11 mouse cellular contexts compared by ENCODE assay signal in the genomic region with DNA sequence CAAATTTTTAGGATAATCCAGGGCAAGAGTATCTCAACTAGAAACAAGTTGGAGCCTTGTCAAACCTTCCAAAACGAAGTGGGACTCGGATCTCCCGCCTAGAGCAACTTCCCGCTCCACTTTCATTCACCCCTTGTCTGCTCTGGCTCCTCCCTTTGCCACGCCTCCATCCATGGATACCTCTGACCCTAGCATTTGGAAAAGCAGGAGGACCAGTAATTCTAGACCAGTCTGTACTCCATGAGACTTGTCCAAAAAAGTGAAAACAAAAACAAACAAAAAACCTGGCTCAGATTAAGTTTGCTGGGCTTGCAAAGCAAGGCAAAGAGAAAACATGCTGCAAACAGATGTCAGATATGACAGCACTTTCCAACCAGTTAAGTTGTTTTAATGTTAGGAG. TPM values are rescaled to one million over a fixed set of nuclear protein-coding genes. Genes with fewer than 3 reads are reported as not detected.
A peak's percentile ranks its signal among the peaks of the same experiment; 100 is the strongest.
DNase-seq lines count a peak whose midpoint lies in the region; ATAC-seq and TF ChIP-seq lines count a peak whose summit lies in the region.
"Had no signal": no experiment of that assay in that cellular context is flagged by ENCODE, and none has a peak within 500 bp of the region (broad histone marks: within the 10 kb centered on the region; RNA-seq: fewer than 3 reads in every experiment).

No protein-coding gene starts in this region.

- no peak overlapping the region for H3K4me2 ChIP-seq in kidney, embryonic 14.5 days (replicated peaks; ENCODE audit: low read depth, low read length)
- H3K4me2 ChIP-seq in embryonic facial prominence, embryonic 14.5 days (ENCODE audit: low read depth, low read length): no peak overlapping the region
- H3K4me2 ChIP-seq in liver, embryonic 15.5 days: peak overlapping the region; percentile 82
- H3K4me2 ChIP-seq: midbrain, embryonic 13.5 days had no signal

- no peak for TF ChIP-seq RAD21 in MEL (IDR thresholded peaks at IDR 0.05; ENCODE audit: low read depth, low read length)

- intact Hi-C loops in gastrocnemius, postnatal 14 days (cut with DNase I; ENCODE audit: low total_unique reads): no loop called here

- peaks cover 7% of the 10 kb centered on the region; the same call in 1 of the 2 replicates for H3K4me1 ChIP-seq in kidney, adult 2 months (ENCODE audit: control insufficient read depth, insufficient read depth, low read length)
- peaks cover 14% of the 10 kb centered on the region for H3K4me1 ChIP-seq in kidney, embryonic 14.5 days (ENCODE audit: control insufficient read depth, insufficient read depth, low read length)
- peaks cover 25 to 35% of the 10 kb centered on the region in 2 experiments for H3K4me1 ChIP-seq in MEL (ENCODE audit: control insufficient read depth in 1 of 2, insufficient read depth in 2 of 2, low read length in 2 of 2)
- peaks cover 12% of the 10 kb centered on the region for H3K4me1 ChIP-seq in embryonic facial prominence, embryonic 14.5 days (ENCODE audit: control insufficient read depth, insufficient read depth, low read length)
- H3K4me1 ChIP-seq in liver, embryonic 15.5 days (replicated peaks): peaks cover 63% of the 10 kb centered on the region

- no peak overlapping the region for H3K27ac ChIP-seq in kidney, adult 2 months (ENCODE audit: insufficient read depth, low read depth, low read length)
- no peak overlapping the region for H3K27ac ChIP-seq in kidney, embryonic 14.5 days (ENCODE audit: low read depth, low read length)
- H3K27ac ChIP-seq in MEL (ENCODE audit: control insufficient read depth, low read depth, low read length): peak overlapping the region; percentile 8; the same call in 1 of the 2 replicates
- 0 out of 2 replicates have a peak overlapping the region, but pooled peaks have one; percentile 29 for H3K27ac ChIP-seq in embryonic facial prominence, embryonic 14.5 days (replicated peaks; ENCODE audit: low read depth, low read length)
- H3K27ac ChIP-seq in liver, embryonic 15.5 days (replicated peaks): peak overlapping the region; percentile 93
- H3K27ac ChIP-seq: midbrain, embryonic 13.5 days had no signal

- DNase-seq in kidney, adult 2 months: peak; percentile 21
- peak; percentile 27 for DNase-seq in MEL (ENCODE audit: low read depth, low spot score)
- peak; percentile 42 for DNase-seq in embryonic facial prominence, embryonic 14.5 days (ENCODE audit: low spot score)
- DNase-seq in gastrocnemius, postnatal 14 days: no peak
- no peak for DNase-seq in layer of hippocampus, adult 11-12 months (ENCODE audit: low spot score)
- DNase-seq in right cerebral cortex, postnatal 14 days: no peak
- DNase-seq: cerebellum, postnatal 10 days had no signal

- no peak for TF ChIP-seq EP300 in MEL (IDR thresholded peaks at IDR 0.05; ENCODE audit: low read depth in 1 of 2, low read length in 2 of 2)

- no peak for ATAC-seq in kidney, embryonic 14.5 days (ENCODE audit: low FRiP score, low TSS enrichment)
- no peak for ATAC-seq in embryonic facial prominence, embryonic 14.5 days (ENCODE audit: low read depth)
- ATAC-seq in liver, embryonic 15.5 days (ENCODE audit: insufficient read depth): no peak
- ATAC-seq: forebrain, embryonic 14.5 days; midbrain, embryonic 13.5 days had no signal

- TF ChIP-seq CTCF in kidney, adult 2 months (conservative IDR thresholded peaks at IDR 0.05; ENCODE audit: insufficient read depth, insufficient read length, low read depth, low read length): no peak
- TF ChIP-seq CTCF in MEL (IDR thresholded peaks at IDR 0.05 in 2 of 3, conservative IDR thresholded peaks at IDR 0.05 in 1 of 3; ENCODE audit: control insufficient read depth in 1 of 3, insufficient read depth in 1 of 3, low read depth in 2 of 3, low read length in 3 of 3, poor library complexity in 1 of 3, severe bottlenecking in 1 of 3): no peak

- TF ChIP-seq POLR2A in kidney, adult 2 months (IDR thresholded peaks at IDR 0.05; ENCODE audit: low read depth, low read length): no peak
- TF ChIP-seq POLR2A in MEL (IDR thresholded peaks at IDR 0.05; ENCODE audit: control insufficient read depth in 1 of 2, insufficient read depth in 1 of 2, low read depth in 1 of 2, low read length in 2 of 2, poor library complexity in 1 of 2): no peak

- no peaks in the 10 kb centered on the region for H3K27me3 ChIP-seq in kidney, adult 2 months (replicated peaks; ENCODE audit: control insufficient read depth, insufficient read depth, low read length)
- no peaks in the 10 kb centered on the region for H3K27me3 ChIP-seq in kidney, embryonic 14.5 days (ENCODE audit: control insufficient read depth, insufficient read depth, low read length)
- no peaks in the 10 kb centered on the region for H3K27me3 ChIP-seq in MEL (ENCODE audit: control insufficient read depth in 1 of 2, insufficient read depth in 2 of 2, low read length in 2 of 2)
- H3K27me3 ChIP-seq in embryonic facial prominence, embryonic 14.5 days (replicated peaks; ENCODE audit: control insufficient read depth, insufficient read depth, low read length): no peaks in the 10 kb centered on the region
- no peaks in the 10 kb centered on the region for H3K27me3 ChIP-seq in liver, embryonic 15.5 days
- H3K27me3 ChIP-seq: midbrain, embryonic 13.5 days had no signal

- no peak overlapping the region for H3K4me3 ChIP-seq in kidney, adult 2 months (ENCODE audit: insufficient read depth, low read depth, low read length)
- H3K4me3 ChIP-seq in kidney, embryonic 14.5 days (ENCODE audit: low read length): no peak overlapping the region
- H3K4me3 ChIP-seq in MEL (ENCODE audit: control insufficient read depth in 1 of 2, insufficient read depth in 1 of 2, low read depth in 2 of 2, low read length in 2 of 2): no peak overlapping the region
- no peak overlapping the region for H3K4me3 ChIP-seq in embryonic facial prominence, embryonic 14.5 days (ENCODE audit: low read depth, low read length)
- H3K4me3 ChIP-seq in liver, embryonic 15.5 days (replicated peaks): peak overlapping the region; percentile 94
- H3K4me3 ChIP-seq: midbrain, embryonic 13.5 days had no signal

- H3K36me3 ChIP-seq in kidney, adult 2 months (ENCODE audit: control insufficient read depth, insufficient read depth, low read length): no peaks in the 10 kb centered on the region; the same call in 1 of the 2 replicates
- H3K36me3 ChIP-seq in kidney, embryonic 14.5 days (ENCODE audit: control insufficient read depth, insufficient read depth, low read length): peaks cover 8% of the 10 kb centered on the region; the same call in 1 of the 2 replicates
- peaks cover 4 to 57% of the 10 kb centered on the region in 2 experiments for H3K36me3 ChIP-seq in MEL (ENCODE audit: control insufficient read depth in 1 of 2, insufficient read depth in 2 of 2, low read length in 2 of 2)
- H3K36me3 ChIP-seq in embryonic facial prominence, embryonic 14.5 days (ENCODE audit: control insufficient read depth, insufficient read depth, low read length): peaks cover 9% of the 10 kb centered on the region
- no peaks in the 10 kb centered on the region; the same call in 1 of the 2 replicates for H3K36me3 ChIP-seq in liver, embryonic 15.5 days (replicated peaks)

- H3K9me3 ChIP-seq in kidney, embryonic 14.5 days (ENCODE audit: control insufficient read depth, low read length): no peaks in the 10 kb centered on the region
- H3K9me3 ChIP-seq in MEL (replicated peaks; ENCODE audit: insufficient read depth, low read length): no peaks in the 10 kb centered on the region
- H3K9me3 ChIP-seq in embryonic facial prominence, embryonic 14.5 days (ENCODE audit: control insufficient read depth, low read length): no peaks in the 10 kb centered on the region
- H3K9me3 ChIP-seq in liver, embryonic 15.5 days (replicated peaks): no peaks in the 10 kb centered on the region
- H3K9me3 ChIP-seq: midbrain, embryonic 13.5 days had no signal

- 19% methylated on average over 5 of the region's 5 CpGs for WGBS in kidney, adult 2 months
- 7% methylated on average over 5 of the region's 5 CpGs for WGBS in kidney, embryonic 14.5 days
- WGBS in embryonic facial prominence, embryonic 14.5 days: 8% methylated on average over 5 of the region's 5 CpGs
- 38% methylated on average over 5 of the region's 5 CpGs for WGBS in liver, embryonic 15.5 days (ENCODE audit: insufficient replicate concordance)

- H3K79me2 ChIP-seq in MEL (ENCODE audit: control insufficient read depth, insufficient read depth, low read length, poor library complexity): peaks cover 32% of the 10 kb centered on the region

- no peak overlapping the region for H3K9ac ChIP-seq in kidney, embryonic 14.5 days (ENCODE audit: low read depth, low read length)
- 0 out of 2 replicates have a peak overlapping the region, but pooled peaks have one; percentile 1 for H3K9ac ChIP-seq in MEL (ENCODE audit: control insufficient read depth, low read depth, low read length, poor library complexity, severe bottlenecking)
- H3K9ac ChIP-seq in embryonic facial prominence, embryonic 14.5 days (ENCODE audit: low read depth, low read length): no peak overlapping the region
- peak overlapping the region; percentile 87; the same call in 1 of the 2 replicates for H3K9ac ChIP-seq in liver, embryonic 15.5 days
- H3K9ac ChIP-seq: midbrain, embryonic 13.5 days had no signal

TF ChIP-seq in MEL, 35 proteins besides CTCF, POLR2A, EP300 and RAD21:
- TF ChIP-seq ZMIZ1 (IDR thresholded peaks at IDR 0.05; ENCODE audit: low read depth, low read length) (peak; percentile 36; the same call in 1 of the 2 replicates), ETS1 (IDR thresholded peaks at IDR 0.05; ENCODE audit: low read depth, low read length) (no peak)
TF ChIP-seq in MEL: peak in this region for 1.

RNA-seq across cellular contexts. Expression of gene Ankfy1, which starts 1.6 kb away (rescaled TPM):
- 25.9 TPM in 2 replicates for polyA plus RNA-seq in kidney, adult 2 months (2012; rRNA removed)
- 13.4 and 35.3 TPM in 2 replicates for polyA plus RNA-seq in kidney, embryonic 14.5 days (2014; fragmentation: Nextera tagmentation; extraction: Ambion mirVana)
- 148 and 175 TPM in 2 replicates for total RNA-seq in MEL (2012; rRNA removed)
- 100 to 1,000 TPM in 1 of 2 experiments, 10 to 100 TPM in 1; 60.6 to 153 TPM for polyA plus RNA-seq in MEL (2012; ENCODE audit: insufficient read depth in 1 of 2, insufficient read length in 2 of 2, low read depth in 1 of 2, low replicate concordance in 2 of 2, missing spikeins in 1 of 2)
- polyA plus RNA-seq in embryonic facial prominence, embryonic 14.5 days (2014; fragmentation: Nextera tagmentation; extraction: Ambion mirVana): 29.2 and 31.2 TPM in 2 replicates
- 10.6 and 10.9 TPM in 2 replicates for polyA plus RNA-seq in liver, embryonic 15.5 days (2015; fragmentation: Nextera tagmentation; extraction: Ambion mirVana)
- 10 to 100 TPM; 10.6 to 13.1 TPM for total RNA-seq in gastrocnemius, postnatal 14 days (2021)

Comparison
In these comparisons a context has a peak if more than half of its experiments do, and no peak if none do; other contexts are left out.
1. DNase-seq: peak in kidney, adult 2 months (single experiment), MEL (single experiment) and embryonic facial prominence, embryonic 14.5 days (single experiment); none in gastrocnemius, postnatal 14 days (single experiment), layer of hippocampus, adult 11-12 months (single experiment) and right cerebral cortex, postnatal 14 days (single experiment).
2. H3K27ac ChIP-seq: peak in MEL (single experiment), embryonic facial prominence, embryonic 14.5 days (single experiment) and liver, embryonic 15.5 days (single experiment); none in kidney, adult 2 months (single experiment) and kidney, embryonic 14.5 days (single experiment).
3. H3K9ac ChIP-seq: peak in MEL (single experiment) and liver, embryonic 15.5 days (single experiment); none in kidney, embryonic 14.5 days (single experiment) and embryonic facial prominence, embryonic 14.5 days (single experiment).